Mouse (Mus musculus) thymus, postnatal 10 days (tissue): ENCODE results near the gene St7l.
"Not testable (repeated sequence)": the region's sequence is repeated elsewhere in the genome, so short reads cannot be mapped to it uniquely, and the experiment has no call there.

ENCODE experiments used
- DNase-seq, 2 experiments: peaks; one replicate each; pipeline ENCODE4 v3.0.0; 2021; ENCODE audit warnings: low spot score in 2 of 2

The St7l gene

GRCm38 (mm10) chr3:104863786-104864650, at the start of gene St7l, which contains the start of gene Capza1:
TSS of gene St7l (plus strand) at chr3:104864005.
TSS of gene Capza1 (minus strand) at chr3:104864505.
- peak; percentile 83 to 84 for DNase-seq

- DNase-seq, result no peak
Measured at GRCm38 (mm10) chr3:104814746-104815145, 49.1 kb upstream of the St7l start.

- no peak for DNase-seq
Measured at GRCm38 (mm10) chr3:104815346-104815745, 48.5 kb upstream of the St7l start.

- DNase-seq, result no peak
Measured at GRCm38 (mm10) chr3:104816130-104816529, 47.7 kb upstream of the St7l start.

- peak; percentile 45 to 60 for DNase-seq
Measured at GRCm38 (mm10) chr3:104817481-104817990, 46.3 kb upstream of the St7l start.

- peak; percentile 46 to 73 for DNase-seq
Measured at GRCm38 (mm10) chr3:104817991-104818748, 45.6 kb upstream of the St7l start, which contains the start of gene Mov10. TSS of gene Mov10 (minus strand) at chr3:104818563.

- DNase-seq, result no peak
Measured at GRCm38 (mm10) chr3:104818749-104819134, 45.1 kb upstream of the St7l start.

GRCm38 (mm10) chr3:104820426-104820825, 43.4 kb upstream of the St7l start:
- DNase-seq, result no peak

- no peak for DNase-seq
Measured at GRCm38 (mm10) chr3:104822413-104822812, 41.4 kb upstream of the St7l start.

- DNase-seq, result no peak
Measured at GRCm38 (mm10) chr3:104835797-104836196, 28.0 kb upstream of the St7l start.

GRCm38 (mm10) chr3:104841049-104841448, 22.8 kb upstream of the St7l start:
- DNase-seq, result no peak

- no peak for DNase-seq
Measured at GRCm38 (mm10) chr3:104846601-104847000, 17.2 kb upstream of the St7l start.

- no peak for DNase-seq
Measured at GRCm38 (mm10) chr3:104854465-104854864, 9.3 kb upstream of the St7l start.

- no peak for DNase-seq
Measured at GRCm38 (mm10) chr3:104854866-104855265, 8.9 kb upstream of the St7l start.

- DNase-seq, result no peak
Measured at GRCm38 (mm10) chr3:104856106-104856505, 7.7 kb upstream of the St7l start.

GRCm38 (mm10) chr3:104858560-104858959, 5.2 kb upstream of the St7l start:
- no peak for DNase-seq

GRCm38 (mm10) chr3:104864651-104865340, 991 bp downstream of the St7l start:
- DNase-seq, result peak; percentile 75 to 80

GRCm38 (mm10) chr3:104865341-104865788, 1.6 kb downstream of the St7l start:
- DNase-seq, result peak in 1 of 2 experiments; percentile 53

- DNase-seq, result not testable (repeated sequence)
Measured at GRCm38 (mm10) chr3:104866674-104867073, 2.9 kb downstream of the St7l start.

GRCm38 (mm10) chr3:104869611-104870010, 5.8 kb downstream of the St7l start:
- DNase-seq, result no peak

GRCm38 (mm10) chr3:104888585-104888984, 24.8 kb downstream of the St7l start:
- DNase-seq, result no peak

- no peak for DNase-seq
Measured at GRCm38 (mm10) chr3:104896141-104896540, 32.3 kb downstream of the St7l start.
